8 mouse cellular contexts compared by ENCODE assay signal in genomic region chr6:114347831-114348754, GRCm38 (mm10). TPM values are rescaled to one million over a fixed set of nuclear protein-coding genes. Genes with fewer than 3 reads are reported as not detected.
DNase-seq lines count a peak whose midpoint lies in the region; ATAC-seq and TF ChIP-seq lines count a peak whose summit lies in the region.

No protein-coding gene starts in this region.

- H3K27me3 ChIP-seq in kidney, embryonic 16.5 days (ENCODE audit: insufficient read depth, low read length): peaks cover 6% of the 10 kb centered on the region; the same call in 1 of the 2 replicates
- H3K27me3 ChIP-seq in kidney, adult 2 months (replicated peaks; ENCODE audit: control insufficient read depth, insufficient read depth, low read length): no peaks in the 10 kb centered on the region
- no peaks in the 10 kb centered on the region for H3K27me3 ChIP-seq in forebrain, embryonic 14.5 days (replicated peaks; ENCODE audit: control insufficient read depth, insufficient read depth, low read length)
- H3K27me3 ChIP-seq in thymus, adult 2 months (ENCODE audit: control insufficient read depth, insufficient read depth, low read length): no peaks in the 10 kb centered on the region

- H3K9me3 ChIP-seq in kidney, embryonic 16.5 days (ENCODE audit: low read length): no peaks in the 10 kb centered on the region
- H3K9me3 ChIP-seq in forebrain, embryonic 14.5 days (replicated peaks; ENCODE audit: control insufficient read depth, low read length): no peaks in the 10 kb centered on the region

- no peak for TF ChIP-seq CTCF in kidney, adult 2 months (conservative IDR thresholded peaks at IDR 0.05; ENCODE audit: insufficient read depth, insufficient read length, low read depth, low read length)
- TF ChIP-seq CTCF in thymus, adult 2 months (IDR thresholded peaks at IDR 0.05; ENCODE audit: borderline replicate concordance, control insufficient read depth, extremely low read depth, insufficient read depth, low read length, poor library complexity): no peak

- H3K4me1 ChIP-seq in kidney, embryonic 16.5 days (ENCODE audit: insufficient read depth, low read length): peaks cover 12% of the 10 kb centered on the region
- no peaks in the 10 kb centered on the region for H3K4me1 ChIP-seq in kidney, adult 2 months (ENCODE audit: control insufficient read depth, insufficient read depth, low read length)
- H3K4me1 ChIP-seq in forebrain, embryonic 14.5 days (ENCODE audit: control insufficient read depth, insufficient read depth, low read length): peaks cover 5% of the 10 kb centered on the region
- no peaks in the 10 kb centered on the region for H3K4me1 ChIP-seq in thymus, adult 2 months (replicated peaks; ENCODE audit: control insufficient read depth, insufficient read depth, low read length)

- H3K9ac ChIP-seq in kidney, embryonic 16.5 days (replicated peaks; ENCODE audit: low read length): no peak overlapping the region
- H3K9ac ChIP-seq in forebrain, embryonic 14.5 days (ENCODE audit: low read length): no peak overlapping the region

- no peak overlapping the region for H3K4me2 ChIP-seq in kidney, embryonic 16.5 days (replicated peaks; ENCODE audit: low read depth, low read length)
- H3K4me2 ChIP-seq in forebrain, embryonic 14.5 days (ENCODE audit: low read length): no peak overlapping the region

- no peaks in the 10 kb centered on the region for H3K36me3 ChIP-seq in kidney, embryonic 16.5 days (ENCODE audit: insufficient read depth, low read length)
- H3K36me3 ChIP-seq in kidney, adult 2 months (ENCODE audit: control insufficient read depth, insufficient read depth, low read length): no peaks in the 10 kb centered on the region
- H3K36me3 ChIP-seq in forebrain, embryonic 14.5 days (ENCODE audit: control insufficient read depth, insufficient read depth, low read length): no peaks in the 10 kb centered on the region
- no peaks in the 10 kb centered on the region for H3K36me3 ChIP-seq in thymus, adult 2 months (ENCODE audit: control insufficient read depth, insufficient read depth, low read length)

- no peak overlapping the region for H3K27ac ChIP-seq in kidney, embryonic 16.5 days (ENCODE audit: low read length)
- H3K27ac ChIP-seq in kidney, adult 2 months (ENCODE audit: insufficient read depth, low read depth, low read length): no peak overlapping the region
- no peak overlapping the region for H3K27ac ChIP-seq in forebrain, embryonic 14.5 days (ENCODE audit: low read depth, low read length)
- H3K27ac ChIP-seq in thymus, adult 2 months (ENCODE audit: control insufficient read depth, insufficient read depth, low read length): no peak overlapping the region

- H3K4me3 ChIP-seq in kidney, embryonic 16.5 days (ENCODE audit: low read length): no peak overlapping the region
- no peak overlapping the region for H3K4me3 ChIP-seq in kidney, adult 2 months (ENCODE audit: insufficient read depth, low read depth, low read length)
- H3K4me3 ChIP-seq in forebrain, embryonic 14.5 days (ENCODE audit: low read depth, low read length): no peak overlapping the region
- H3K4me3 ChIP-seq in thymus, adult 2 months (ENCODE audit: control insufficient read depth, insufficient read depth, low read length): no peak overlapping the region

- no peak for DNase-seq in kidney, adult 2 months
- DNase-seq in forebrain, embryonic 14.5 days (ENCODE audit: low spot score): peak; percentile 63
- DNase-seq in layer of hippocampus, postnatal 36 days: peak; percentile 23 to 43
- DNase-seq in retina, embryonic 14.5 days (ENCODE audit: low spot score): peak; percentile 79
- DNase-seq in spleen, postnatal 4 days (ENCODE audit: low spot score in 2 of 2): no peak
- DNase-seq in thymus, adult 2 months: no peak

- 32% methylated on average over 13 of the region's 13 CpGs for WGBS in kidney, embryonic 16.5 days
- 29% methylated on average over 13 of the region's 13 CpGs for WGBS in kidney, adult 2 months
- WGBS in forebrain, embryonic 14.5 days: 44% methylated on average over 13 of the region's 13 CpGs
- 53% methylated on average over 13 of the region's 13 CpGs for WGBS in thymus, adult 2 months

- peak; percentile 80 for ATAC-seq in kidney, embryonic 16.5 days (ENCODE audit: low FRiP score, low TSS enrichment)
- ATAC-seq in forebrain, embryonic 14.5 days: 0 out of 2 replicates have a peak, but pooled peaks have one; percentile 37
- no peak for ATAC-seq in erythroid progenitor cell, adult 5-6 weeks (replicated peaks; ENCODE audit: low FRiP score, poor library complexity, severe bottlenecking)

- no peak for TF ChIP-seq POLR2A in kidney, adult 2 months (IDR thresholded peaks at IDR 0.05; ENCODE audit: low read depth, low read length)
- no peak for TF ChIP-seq POLR2A in thymus, adult 2 months (IDR thresholded peaks at IDR 0.05; ENCODE audit: control insufficient read depth, extremely low read depth, insufficient read depth, low read length, poor library complexity)

RNA-seq across cellular contexts. Expression of gene Hrh1, which starts 49.6 kb away (rescaled TPM):
- 0.13 and 0.21 TPM in 2 replicates for polyA plus RNA-seq in kidney, embryonic 16.5 days (2015; fragmentation: Nextera tagmentation; extraction: Ambion mirVana)
- 0.23 and 0.34 TPM in 2 replicates for polyA plus RNA-seq in kidney, adult 2 months (2012; rRNA removed)
- 0.36 and 0.62 TPM in 2 replicates for polyA plus RNA-seq in forebrain, embryonic 14.5 days (2014; fragmentation: Nextera tagmentation; extraction: Ambion mirVana)
- total RNA-seq in layer of hippocampus, postnatal 36 days (2021): 1 to 10 TPM; 3.3 to 5.1 TPM
- polyA plus RNA-seq in thymus, adult 2 months (2012; rRNA removed): 0.27 and 0.32 TPM in 2 replicates
- total RNA-seq in erythroid progenitor cell, adult 5-6 weeks (2015; ENCODE audit: low replicate concordance): not detected in 2 replicates
- not detected in 2 replicates for total RNA-seq in erythroid progenitor cell, adult 5-6 weeks (2017; ENCODE audit: low replicate concordance)

Comparison
In these comparisons a context has a peak if more than half of its experiments do, and no peak if none do; other contexts are left out.
1. DNase-seq: peak in forebrain, embryonic 14.5 days (single experiment), layer of hippocampus, postnatal 36 days (2 of 2) and retina, embryonic 14.5 days (single experiment); none in kidney, adult 2 months (single experiment), spleen, postnatal 4 days (0 of 2) and thymus, adult 2 months (single experiment).